12 mouse cellular contexts compared by ENCODE assay signal in the genomic region with DNA sequence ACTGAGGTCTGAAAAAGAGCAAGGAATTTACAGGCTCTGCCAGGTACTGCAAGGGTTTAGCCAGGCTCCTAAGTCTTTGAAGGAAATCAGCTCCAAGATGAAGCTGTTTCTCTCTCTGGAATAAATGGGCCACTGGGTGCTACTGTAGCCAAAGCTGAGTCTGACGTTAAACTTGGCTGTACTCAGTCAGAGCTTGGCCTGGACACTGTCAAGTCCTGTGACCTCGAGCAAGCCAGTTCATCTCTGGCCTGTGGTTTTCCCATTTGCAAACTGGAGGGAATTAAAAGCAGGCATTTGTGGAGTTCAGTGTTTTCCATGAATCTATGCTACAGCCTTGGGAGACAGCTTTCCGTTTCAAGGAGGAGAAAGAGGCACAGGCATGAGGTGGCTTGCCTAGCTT.
DNase-seq lines count a peak whose midpoint lies in the region; ATAC-seq and TF ChIP-seq lines count a peak whose summit lies in the region.
"Had no signal": no experiment of that assay in that cellular context is flagged by ENCODE, and none has a peak within 500 bp of the region (broad histone marks: within the 10 kb centered on the region; RNA-seq: fewer than 3 reads in every experiment).

No protein-coding gene starts in this region.

- no peak overlapping the region for H3K27ac ChIP-seq in heart, embryonic 12.5 days (ENCODE audit: poor library complexity, severe bottlenecking)
- H3K27ac ChIP-seq in midbrain, postnatal 0 days (ENCODE audit: low read depth, low read length), result peak overlapping the region; percentile 55; the same call in 1 of the 2 replicates
- H3K27ac ChIP-seq: limb, embryonic 15.5 days; macrophage had no signal

- no peaks in the 10 kb centered on the region for H3K9me3 ChIP-seq in heart, embryonic 12.5 days (replicated peaks)
- no peaks in the 10 kb centered on the region for H3K9me3 ChIP-seq in midbrain, postnatal 0 days (ENCODE audit: low read length)
- H3K9me3 ChIP-seq: limb, embryonic 15.5 days had no signal

- WGBS in heart, embryonic 12.5 days, result 61% methylated on average over 3 of the region's 3 CpGs
- 31% methylated on average over 3 of the region's 3 CpGs for WGBS in midbrain, postnatal 0 days

- intact Hi-C loops in heart, postnatal 25 days (cut with DNase I), result no loop called here
- intact Hi-C loops in left cerebral cortex, postnatal 36 days (cut with DNase I), result no loop called here

- DNase-seq in heart, adult 8-10 months (ENCODE audit: low spot score), result peak; percentile 57
- DNase-seq in fibroblast of lung, adult 2 months (ENCODE audit: low read depth), result peak; percentile 27
- DNase-seq in heart, postnatal 25 days (ENCODE audit: low spot score), result peak; percentile 23
- no peak for DNase-seq in midbrain, postnatal 0 days (ENCODE audit: low spot score)
- no peak for DNase-seq in right cerebral cortex, adult 2 months (ENCODE audit: low spot score in 2 of 2)
- no peak for DNase-seq in left cerebral cortex, postnatal 36 days (ENCODE audit: low spot score in 2 of 2)
- no peak for DNase-seq in yolk sac, embryonic 10.5 days (ENCODE audit: low spot score)
- DNase-seq: kidney, postnatal 4 days had no signal

- H3K27me3 ChIP-seq in heart, embryonic 12.5 days (replicated peaks), result no peaks in the 10 kb centered on the region
- H3K27me3 ChIP-seq in midbrain, postnatal 0 days (ENCODE audit: insufficient read depth, low read length), result no peaks in the 10 kb centered on the region
- H3K27me3 ChIP-seq: CH12.LX; limb, embryonic 15.5 days had no signal

- no peak overlapping the region for H3K4me2 ChIP-seq in heart, embryonic 12.5 days
- no peak overlapping the region for H3K4me2 ChIP-seq in midbrain, postnatal 0 days (ENCODE audit: low read depth, low read length, poor library complexity, severe bottlenecking)
- H3K4me2 ChIP-seq: limb, embryonic 15.5 days had no signal

- no peaks in the 10 kb centered on the region for H3K4me1 ChIP-seq in heart, embryonic 12.5 days (replicated peaks)
- H3K4me1 ChIP-seq in midbrain, postnatal 0 days (ENCODE audit: insufficient read depth, low read length), result peaks cover 10% of the 10 kb centered on the region; the same call in 1 of the 2 replicates

- H3K36me3 ChIP-seq in heart, embryonic 12.5 days, result no peaks in the 10 kb centered on the region
- H3K36me3 ChIP-seq in midbrain, postnatal 0 days (ENCODE audit: insufficient read depth, low read length), result no peaks in the 10 kb centered on the region
- H3K36me3 ChIP-seq: limb, embryonic 15.5 days had no signal

- ATAC-seq in heart, embryonic 12.5 days (ENCODE audit: insufficient number of reproducible peaks, low FRiP score), result no peak
- no peak for ATAC-seq in midbrain, postnatal 0 days (ENCODE audit: low FRiP score)

- no peak for TF ChIP-seq CTCF in midbrain, postnatal 0 days (IDR thresholded peaks at IDR 0.05)

- no peak overlapping the region for H3K4me3 ChIP-seq in heart, embryonic 12.5 days
- H3K4me3 ChIP-seq in midbrain, postnatal 0 days (ENCODE audit: low read depth, low read length), result no peak overlapping the region
- H3K4me3 ChIP-seq: limb, embryonic 15.5 days had no signal

- no peak overlapping the region for H3K9ac ChIP-seq in heart, embryonic 12.5 days
- no peak overlapping the region for H3K9ac ChIP-seq in midbrain, postnatal 0 days (replicated peaks; ENCODE audit: low read length, poor library complexity, severe bottlenecking)
- H3K9ac ChIP-seq: limb, embryonic 15.5 days had no signal

Comparison
In these comparisons a context has a peak if more than half of its experiments do, and no peak if none do; other contexts are left out.
1. DNase-seq: peak in heart, adult 8-10 months (single experiment), fibroblast of lung, adult 2 months (single experiment) and heart, postnatal 25 days (single experiment); none in midbrain, postnatal 0 days (single experiment), right cerebral cortex, adult 2 months (0 of 2), left cerebral cortex, postnatal 36 days (0 of 2) and yolk sac, embryonic 10.5 days (single experiment).